Mouse (Mus musculus): ENCODE results near the gene Gpkow.
"Not testable (repeated sequence)": the region's sequence is repeated elsewhere in the genome, so short reads cannot be mapped to it uniquely, and the experiment has no call there.

Gpkow gene

GRCm38 (mm10) chrX:7745429-7745828 lies 48.5 kb downstream of the Gpkow start:
- no peak for DNase-seq (ENCODE audit: low read depth, low spot score)

DNA sequence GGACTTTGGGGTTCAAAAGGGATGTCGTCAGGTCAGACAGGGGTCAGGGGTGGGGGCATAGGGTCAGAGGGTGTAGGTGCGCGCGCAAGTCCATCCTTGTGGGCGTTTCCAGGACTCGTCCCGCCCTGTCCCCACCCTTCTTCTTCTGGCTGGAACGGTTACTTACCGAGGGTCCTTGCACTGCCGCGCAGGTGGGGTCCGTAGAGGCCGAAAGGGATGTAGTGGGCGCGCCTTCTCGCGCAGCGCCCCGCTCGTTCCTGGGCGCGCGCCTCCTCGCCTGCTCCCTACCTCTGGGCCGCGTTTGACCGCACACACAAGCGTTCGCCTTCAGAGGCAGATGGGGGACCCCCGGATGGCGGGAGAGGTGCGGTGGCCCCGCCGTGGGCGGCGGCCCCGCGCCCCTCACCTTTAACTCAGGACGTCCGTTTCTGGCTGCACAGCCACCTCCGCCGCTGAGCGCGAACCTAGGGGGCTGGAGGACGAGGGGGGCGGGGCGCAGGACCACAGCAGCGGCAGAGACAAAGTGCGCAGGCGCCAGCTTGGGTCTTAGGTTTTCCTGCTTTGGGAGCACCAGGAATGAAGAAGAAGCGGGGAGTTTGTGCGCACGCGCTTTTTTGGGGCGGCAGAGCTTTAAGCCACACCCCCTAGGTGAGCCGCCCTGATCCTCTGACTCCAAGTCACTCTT lies 53.6 kb downstream of the Gpkow start, which contains the start of gene Ccdc120:
TSS of gene Ccdc120 (minus strand) at position 474 of the 685 bp plus-strand sequence.
- DNase-seq (ENCODE audit: low read depth, low spot score) = peak; percentile 46

DNA sequence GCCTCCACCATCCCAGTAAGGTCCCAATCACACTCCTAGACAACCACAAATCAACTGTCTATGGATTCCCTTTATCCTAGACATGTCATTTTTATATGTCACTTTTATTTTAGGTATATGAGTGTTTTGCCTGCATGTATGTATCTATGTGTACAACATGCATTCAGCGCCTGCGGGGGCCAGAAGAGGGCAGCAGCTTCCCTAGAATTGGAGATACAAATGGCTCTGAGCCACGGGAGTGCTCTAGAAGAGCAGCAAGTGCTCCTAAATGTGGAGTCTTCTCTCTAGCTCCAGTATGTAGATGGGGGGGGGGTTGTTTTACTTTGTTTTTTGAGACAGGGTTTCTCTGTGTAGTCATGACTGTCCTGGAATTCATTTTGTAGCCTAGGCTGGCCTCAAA lies 56.7 kb downstream of the Gpkow start:
- not testable (repeated sequence) for DNase-seq (ENCODE audit: low read depth, low spot score)
